Mouse (Mus musculus): ENCODE measurements around the gene Slamf1. TPM values are rescaled to one million over a fixed set of nuclear protein-coding genes. Genes with fewer than 3 reads are reported as not detected.
A peak's percentile ranks its signal among the peaks of the same experiment; 100 is the strongest.

The Slamf1 gene
- polyA plus RNA-seq, 1 experiment: 0.54 TPM

DNA sequence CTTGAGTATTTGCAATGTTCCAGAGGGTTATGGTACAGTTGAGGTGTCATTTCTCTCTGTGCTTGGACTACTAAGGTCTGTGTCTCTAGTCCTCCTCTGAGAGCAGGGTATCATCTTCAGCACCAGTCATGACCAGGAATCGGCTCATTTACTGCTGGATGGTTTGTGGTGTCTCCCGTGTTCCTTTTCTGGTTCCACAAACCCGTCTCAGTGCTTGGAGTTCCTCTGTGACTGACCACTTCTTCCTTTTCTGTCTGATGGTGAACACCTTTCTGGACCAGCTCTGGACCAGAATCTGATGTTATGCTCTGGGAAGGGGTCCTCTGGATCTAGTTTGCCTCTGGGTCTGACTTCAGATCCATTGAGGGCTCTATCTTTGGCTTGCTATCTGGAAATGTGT, 72.6 kb downstream of the Slamf1 start, which contains the start of gene Cd84:
Gene Cd84, plus strand, starts transcription at position 210 of the 400 bp plus-strand sequence.
- Histone ChIP-seq H3K4me1 (ENCODE audit: control insufficient read depth, insufficient read depth, low read length) (no peaks in the 10 kb centered on the region), H3K4me3 (replicated peaks; ENCODE audit: extremely low read depth, low read depth, low read length) (peak within 1 kb of the TSS; percentile 49)
- no peak for DNase-seq
- TF ChIP-seq POLR2A (IDR thresholded peaks at IDR 0.05; ENCODE audit: borderline replicate concordance, extremely low read depth, low read depth, low read length) (no peak), CTCF (IDR thresholded peaks at IDR 0.05; ENCODE audit: insufficient read depth, low read length) (no peak)
- WGBS: 77% methylated on average over 3 of the region's 3 CpGs

GRCm38 (mm10) chr1:171840450-171841023, 73.6 kb downstream of the Slamf1 start:
- WGBS: 48% methylated on average over 4 of the region's 4 CpGs
- TF ChIP-seq CTCF (IDR thresholded peaks at IDR 0.05; ENCODE audit: insufficient read depth, low read length) (no peak), POLR2A (IDR thresholded peaks at IDR 0.05; ENCODE audit: borderline replicate concordance, extremely low read depth, low read depth, low read length) (no peak)
- no peaks in the 10 kb centered on the region for H3K4me1 ChIP-seq (ENCODE audit: control insufficient read depth, insufficient read depth, low read length)
- peak overlapping the region; percentile 49 for H3K4me3 ChIP-seq (replicated peaks; ENCODE audit: extremely low read depth, low read depth, low read length)
- no peak for DNase-seq

GRCm38 (mm10) chr1:171845035-171845754, 78.3 kb downstream of the Slamf1 start:
- DNase-seq: no peak

GRCm38 (mm10) chr1:171848201-171848600, 81.3 kb downstream of the Slamf1 start:
- no peak for DNase-seq
- Histone ChIP-seq H3K4me1 (ENCODE audit: control insufficient read depth, insufficient read depth, low read length) (no peaks in the 10 kb centered on the region), H3K4me3 (replicated peaks; ENCODE audit: extremely low read depth, low read depth, low read length) (no peak overlapping the region)
- TF ChIP-seq CTCF (IDR thresholded peaks at IDR 0.05; ENCODE audit: insufficient read depth, low read length): no peak
- no peak for TF ChIP-seq POLR2A (IDR thresholded peaks at IDR 0.05; ENCODE audit: borderline replicate concordance, extremely low read depth, low read depth, low read length)

More at GRCm38 (mm10) chr1:171845035-171845754, 78.3 kb downstream of the Slamf1 start:
- TF ChIP-seq CTCF (IDR thresholded peaks at IDR 0.05; ENCODE audit: insufficient read depth, low read length) (no peak), POLR2A (IDR thresholded peaks at IDR 0.05; ENCODE audit: borderline replicate concordance, extremely low read depth, low read depth, low read length) (no peak)
- Histone ChIP-seq H3K4me1 (ENCODE audit: control insufficient read depth, insufficient read depth, low read length) (no peaks in the 10 kb centered on the region), H3K4me3 (replicated peaks; ENCODE audit: extremely low read depth, low read depth, low read length) (no peak overlapping the region)
- 51% methylated on average over 5 of the region's 5 CpGs for WGBS

DNA sequence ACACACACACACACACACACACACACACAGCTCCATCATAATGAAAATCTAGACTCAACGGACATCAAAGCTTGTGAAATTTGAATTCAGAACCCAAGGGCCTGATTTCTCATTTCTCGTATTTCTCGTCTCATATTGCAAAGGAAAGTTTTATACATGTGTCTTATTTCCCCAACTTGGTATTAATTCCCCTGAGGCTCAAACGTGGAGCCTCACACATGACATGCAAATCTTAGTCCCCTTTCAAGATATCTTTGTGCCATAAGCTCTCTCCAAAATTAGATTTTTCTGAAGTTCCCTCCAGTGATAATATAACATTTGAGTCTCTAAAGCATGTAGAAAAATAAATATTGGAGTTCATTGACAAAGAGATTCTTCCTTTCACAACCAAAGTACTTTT, 81.8 kb downstream of the Slamf1 start:
- DNase-seq: no peak
- Histone ChIP-seq H3K4me1 (ENCODE audit: control insufficient read depth, insufficient read depth, low read length) (no peaks in the 10 kb centered on the region), H3K4me3 (replicated peaks; ENCODE audit: extremely low read depth, low read depth, low read length) (no peak overlapping the region)
- 74% methylated on average over 4 of the region's 4 CpGs for WGBS
- TF ChIP-seq POLR2A (IDR thresholded peaks at IDR 0.05; ENCODE audit: borderline replicate concordance, extremely low read depth, low read depth, low read length) (no peak), CTCF (IDR thresholded peaks at IDR 0.05; ENCODE audit: insufficient read depth, low read length) (no peak)

DNA sequence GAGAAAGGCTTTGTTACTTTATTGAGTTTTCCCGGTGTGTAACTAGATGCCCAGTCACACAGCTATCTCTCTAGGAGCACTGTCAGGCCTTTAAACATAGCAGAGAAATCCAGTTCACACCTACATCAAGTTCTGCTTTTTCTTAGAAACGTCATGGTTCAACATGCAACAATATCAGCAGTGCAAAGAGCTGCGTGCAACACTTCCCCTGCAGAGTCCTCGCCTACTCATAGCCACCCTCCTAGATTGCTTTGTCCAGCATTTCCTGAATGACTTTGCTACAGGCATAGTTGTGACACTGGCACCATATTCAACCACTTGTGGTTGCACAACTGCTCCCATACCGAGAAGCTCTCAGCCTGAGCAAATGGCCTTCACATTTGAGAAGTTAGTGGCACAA, 82.5 kb downstream of the Slamf1 start:
- no peak for DNase-seq
- WGBS: 64% methylated on average over 5 of the region's 5 CpGs
- H3K4me1 ChIP-seq (ENCODE audit: control insufficient read depth, insufficient read depth, low read length): no peaks in the 10 kb centered on the region
- no peak for TF ChIP-seq POLR2A (IDR thresholded peaks at IDR 0.05; ENCODE audit: borderline replicate concordance, extremely low read depth, low read depth, low read length)
- no peak for TF ChIP-seq CTCF (IDR thresholded peaks at IDR 0.05; ENCODE audit: insufficient read depth, low read length)
- H3K4me3 ChIP-seq (replicated peaks; ENCODE audit: extremely low read depth, low read depth, low read length): no peak overlapping the region

Other genes starting within 250 kb of the Slamf1 start
- 0.64 TPM in 1 of 2 replicates, not detected in the other for gene Itln1, start 231.8 kb upstream of the Slamf1 start, polyA plus RNA-seq (2012; rRNA removed)
- gene Cd244a, start 207.9 kb upstream of the Slamf1 start, polyA plus RNA-seq (2012; rRNA removed): 1.8 and 3.1 TPM in 2 replicates
- gene Ly9, start 159.7 kb upstream of the Slamf1 start, polyA plus RNA-seq (2012; rRNA removed): 2.2 and 2.6 TPM in 2 replicates
- 2.1 and 2.2 TPM in 2 replicates for gene Slamf7, start 114.1 kb upstream of the Slamf1 start, polyA plus RNA-seq (2012; rRNA removed)
- gene Cd48, start 85.1 kb upstream of the Slamf1 start, polyA plus RNA-seq (2012; rRNA removed): 9.2 and 14.4 TPM in 2 replicates
- 3.4 and 6.2 TPM in 2 replicates for gene Cd84, start 72.6 kb downstream of the Slamf1 start, polyA plus RNA-seq (2012; rRNA removed)
- 0.72 and 1.1 TPM in 2 replicates for gene Gm10521, start 128.5 kb downstream of the Slamf1 start, polyA plus RNA-seq (2012; rRNA removed)
- 2.4 and 2.5 TPM in 2 replicates for gene Slamf6, start 150.4 kb downstream of the Slamf1 start, polyA plus RNA-seq (2012; rRNA removed)